Mouse (Mus musculus): ENCODE results near the gene Tmem164.

GRCm38 (mm10) chrX:142806126-142806525 is 124.9 kb downstream of the Tmem164 start:
- TF ChIP-seq CEBPB (IDR thresholded peaks at IDR 0.05; ENCODE audit: low read depth), result no peak
- TF ChIP-seq CTCF (IDR thresholded peaks at IDR 0.05; ENCODE audit: control insufficient read depth, insufficient read depth, insufficient read length), result no peak
- TF ChIP-seq MYOD1 (IDR thresholded peaks at IDR 0.05; ENCODE audit: control insufficient read depth, insufficient read length, low read depth), result no peak
